Mouse (Mus musculus) hindbrain, embryonic 13.5 days (tissue): ENCODE data around the gene Brpf3. TPM values are rescaled to one million over a fixed set of nuclear protein-coding genes. Genes with fewer than 3 reads are reported as not detected.

Experiments used
- ATAC-seq: fragments of 200-750 bp; cut with Nextera tagmentation; 2 replicates; pipeline ENCODE4 v1.8.0; 2017; ENCODE audit warnings: moderate TSS enrichment; ENCODE audit not compliant: low FRiP score
- H3K27ac ChIP-seq: fragments of 300-500 bp; sonication (generic); 2 replicates; pipeline ENCODE4 v1.5.1; 2015; ENCODE audit warnings: inconsistent platforms, mild to moderate bottlenecking, moderate library complexity
- H3K27me3 ChIP-seq: fragments of 300-500 bp; sonication (generic); 2 replicates; pipeline ENCODE4 v1.6.1; 2015; ENCODE audit warnings: mild to moderate bottlenecking, inconsistent platforms
- H3K36me3 ChIP-seq: fragments of 300-500 bp; sonication (generic); 2 replicates; pipeline ENCODE4 v1.6.1; 2015; ENCODE audit warnings: mild to moderate bottlenecking, inconsistent platforms
- H3K4me1 ChIP-seq: fragments of 300-500 bp; sonication (generic); replicated peaks from 2 replicates; pipeline ENCODE4 v1.6.1; 2015; ENCODE audit warnings: inconsistent platforms
- H3K4me2 ChIP-seq: fragments of 300-500 bp; sonication (generic); 2 replicates; pipeline ENCODE4 v1.6.1; 2015; ENCODE audit warnings: inconsistent platforms, mild to moderate bottlenecking, moderate library complexity
- H3K4me3 ChIP-seq: fragments of 300-500 bp; sonication (generic); 2 replicates; pipeline ENCODE4 v1.5.1; 2015; ENCODE audit warnings: mild to moderate bottlenecking, inconsistent platforms
- H3K9ac ChIP-seq: fragments of 300-500 bp; sonication (generic); 2 replicates; pipeline ENCODE4 v1.6.1; 2015; ENCODE audit warnings: mild to moderate bottlenecking, inconsistent platforms
- H3K9me3 ChIP-seq: fragments of 300-500 bp; sonication (generic); 2 replicates; pipeline ENCODE4 v1.6.1; 2016; ENCODE audit warnings: inconsistent platforms
- WGBS: fragments of 180-500 bp; shearing (Covaris S2); methylation state at CpG from one replicate; pipeline ENCODE4 v1.1.7; 2015; 5-methylcytosine and 5-hydroxymethylcytosine counted together
- polyA plus RNA-seq: library from polyadenylated mRNA; unstranded; fragments of >200 nt; fragmentation: Nextera tagmentation; extraction: Ambion mirVana; gene quantifications from 2 replicates; pipeline ENCODE4 v1.2.1, GENCODE M21; 2015

Gene Brpf3
- polyA plus RNA-seq, 1 experiment from 2014 or later, result 9.7 TPM

GRCm38 (mm10) chr17:28846974-28847617 is 46.2 kb downstream of the Brpf3 start:
- no peaks in the 10 kb centered on the region for H3K9me3 ChIP-seq
- H3K4me3 ChIP-seq, result no peak overlapping the region
- no peak overlapping the region for H3K4me2 ChIP-seq
- no peaks in the 10 kb centered on the region for H3K27me3 ChIP-seq
- H3K9ac ChIP-seq, result no peak overlapping the region
- no peak overlapping the region for H3K27ac ChIP-seq
- no peak for ATAC-seq
- no peaks in the 10 kb centered on the region for H3K36me3 ChIP-seq
- 78% methylated on average over 11 of the region's 11 CpGs for WGBS
- no peaks in the 10 kb centered on the region for H3K4me1 ChIP-seq

DNA sequence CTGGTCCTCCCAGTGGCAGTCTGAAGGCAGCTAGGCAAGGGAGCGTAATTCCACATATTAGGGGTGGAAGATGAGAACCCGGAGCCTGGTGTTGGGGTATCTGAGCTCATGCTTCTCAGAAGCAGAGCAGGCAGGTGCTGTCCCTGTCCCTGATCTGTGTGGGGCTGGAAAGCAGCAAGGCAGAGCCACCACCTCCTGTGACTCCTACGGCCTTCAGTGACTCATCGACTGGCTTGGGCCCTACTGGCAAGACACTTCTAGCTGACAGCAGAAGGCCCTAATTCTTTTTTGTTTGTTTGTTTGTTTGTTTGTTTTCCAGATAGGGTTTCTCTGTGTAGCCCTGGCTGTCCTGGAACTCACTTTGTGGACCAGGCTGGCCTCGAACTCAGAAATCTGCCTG is 49.6 kb downstream of the Brpf3 start:
- Histone ChIP-seq H3K27ac (no peak overlapping the region), H3K9me3 (no peaks in the 10 kb centered on the region), H3K4me2 (no peak overlapping the region), H3K27me3 (no peaks in the 10 kb centered on the region), H3K9ac (no peak overlapping the region), H3K4me3 (no peak overlapping the region), H3K4me1 (no peaks in the 10 kb centered on the region), H3K36me3 (no peaks in the 10 kb centered on the region)
- 100% methylated on average over 5 of the region's 5 CpGs for WGBS
- ATAC-seq, result no peak

- Histone ChIP-seq H3K27ac (no peak overlapping the region), H3K4me3 (no peak overlapping the region), H3K27me3 (no peaks in the 10 kb centered on the region), H3K36me3 (no peaks in the 10 kb centered on the region), H3K4me2 (no peak overlapping the region), H3K9me3 (peaks cover 8% of the 10 kb centered on the region), H3K9ac (no peak overlapping the region), H3K4me1 (no peaks in the 10 kb centered on the region)
- no peak for ATAC-seq
- 86% methylated on average over 7 of the region's 7 CpGs for WGBS
Measured at GRCm38 (mm10) chr17:28854377-28854776, 53.5 kb downstream of the Brpf3 start.

GRCm38 (mm10) chr17:28855166-28855885 is 54.4 kb downstream of the Brpf3 start:
- peaks cover 8% of the 10 kb centered on the region for H3K9me3 ChIP-seq
- no peaks in the 10 kb centered on the region for H3K27me3 ChIP-seq
- no peak overlapping the region for H3K9ac ChIP-seq
- no peak overlapping the region for H3K4me2 ChIP-seq
- no peak for ATAC-seq
- no peaks in the 10 kb centered on the region for H3K36me3 ChIP-seq
- no peak overlapping the region for H3K27ac ChIP-seq
- WGBS, result 83% methylated on average over 9 of the region's 9 CpGs
- H3K4me3 ChIP-seq, result no peak overlapping the region
- no peaks in the 10 kb centered on the region for H3K4me1 ChIP-seq

DNA sequence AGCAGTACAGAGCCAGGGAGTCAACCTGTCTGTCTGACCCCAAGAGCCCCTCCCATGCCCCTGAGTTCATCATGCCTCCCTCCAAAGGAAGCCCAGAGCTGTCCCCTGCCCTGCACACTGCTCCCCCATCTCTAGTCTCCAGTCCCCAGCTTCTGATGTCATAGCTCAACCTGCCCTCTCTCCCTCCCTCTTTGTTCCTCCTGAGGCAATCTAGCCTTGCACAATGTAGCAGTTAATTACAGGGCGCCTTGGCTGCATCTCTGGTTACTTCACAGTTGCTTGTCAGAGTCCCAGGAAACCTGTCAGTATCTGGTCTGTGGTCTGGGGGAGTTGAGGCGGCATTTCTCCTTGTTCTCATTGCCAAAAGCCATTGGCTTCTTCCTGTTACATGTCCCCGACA is 55.1 kb downstream of the Brpf3 start:
- no peak overlapping the region for H3K4me3 ChIP-seq
- H3K4me2 ChIP-seq, result no peak overlapping the region
- 76% methylated on average over 3 of the region's 3 CpGs for WGBS
- H3K27me3 ChIP-seq, result no peaks in the 10 kb centered on the region
- no peak overlapping the region for H3K27ac ChIP-seq
- ATAC-seq, result no peak
- no peaks in the 10 kb centered on the region for H3K36me3 ChIP-seq
- H3K4me1 ChIP-seq, result no peaks in the 10 kb centered on the region
- H3K9ac ChIP-seq, result no peak overlapping the region
- peaks cover 8% of the 10 kb centered on the region for H3K9me3 ChIP-seq

DNA sequence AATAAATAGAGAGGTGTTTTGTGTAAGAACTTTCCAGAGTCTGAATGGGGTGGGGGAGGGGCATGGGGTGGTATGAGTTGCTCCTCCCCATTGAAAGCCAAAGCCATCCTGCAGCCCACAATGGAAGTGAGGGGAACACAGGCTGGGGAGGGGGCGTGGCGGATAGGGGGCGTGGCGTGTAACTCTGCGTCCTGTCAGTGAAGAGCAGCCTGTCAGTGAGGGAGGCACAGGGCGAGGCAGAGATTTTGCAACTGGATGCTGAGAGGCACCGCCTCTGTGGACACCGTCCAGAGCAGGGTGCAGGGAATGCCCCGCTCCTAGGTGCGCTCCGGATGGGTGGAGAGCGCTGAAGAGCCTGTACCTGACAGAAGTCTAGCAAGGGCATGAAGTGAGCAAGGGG is 57.3 kb downstream of the Brpf3 start, which contains the start of gene Pnpla1:
TSS of gene Pnpla1 (plus strand) at position 207 of the 400 bp plus-strand sequence.
- ATAC-seq, result no peak
- H3K36me3 ChIP-seq, result no peaks in the 10 kb centered on the region
- H3K27ac ChIP-seq, result no peak within 1 kb of the TSS
- no peaks in the 10 kb centered on the region for H3K27me3 ChIP-seq
- WGBS, result 36% methylated on average over 12 of the region's 12 CpGs
- no peak within 1 kb of the TSS for H3K4me2 ChIP-seq
- H3K4me1 ChIP-seq, result no peaks in the 10 kb centered on the region
- no peak within 1 kb of the TSS for H3K4me3 ChIP-seq
- H3K9ac ChIP-seq, result no peak within 1 kb of the TSS
- peaks cover 8% of the 10 kb centered on the region for H3K9me3 ChIP-seq

DNA sequence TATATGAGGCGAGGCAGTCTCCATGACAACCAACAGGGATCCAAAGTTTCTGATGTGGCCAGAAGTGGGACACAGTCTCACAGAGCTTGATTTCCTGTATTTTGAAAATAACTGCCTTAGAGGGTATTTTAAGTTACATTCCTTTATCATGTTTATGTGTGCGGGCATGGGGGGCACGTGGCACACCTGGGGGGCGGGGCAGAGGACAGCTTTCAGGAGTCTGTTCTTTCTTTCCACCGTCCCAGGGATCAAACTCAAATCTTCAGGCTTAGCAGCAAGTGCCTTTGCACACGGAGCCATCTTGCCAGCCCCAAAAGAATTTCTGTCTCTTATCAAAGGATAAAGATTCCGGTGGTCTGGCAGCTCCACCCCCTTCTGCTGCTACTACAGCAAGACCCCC is 63.0 kb downstream of the Brpf3 start:
- H3K36me3 ChIP-seq, result no peaks in the 10 kb centered on the region
- no peak overlapping the region for H3K4me2 ChIP-seq
- ATAC-seq, result no peak
- peaks cover 5% of the 10 kb centered on the region for H3K4me1 ChIP-seq
- H3K9me3 ChIP-seq, result no peaks in the 10 kb centered on the region
- WGBS, result 84% methylated on average over 7 of the region's 7 CpGs
- H3K4me3 ChIP-seq, result no peak overlapping the region
- H3K27me3 ChIP-seq, result no peaks in the 10 kb centered on the region
- no peak overlapping the region for H3K9ac ChIP-seq
- no peak overlapping the region for H3K27ac ChIP-seq

DNA sequence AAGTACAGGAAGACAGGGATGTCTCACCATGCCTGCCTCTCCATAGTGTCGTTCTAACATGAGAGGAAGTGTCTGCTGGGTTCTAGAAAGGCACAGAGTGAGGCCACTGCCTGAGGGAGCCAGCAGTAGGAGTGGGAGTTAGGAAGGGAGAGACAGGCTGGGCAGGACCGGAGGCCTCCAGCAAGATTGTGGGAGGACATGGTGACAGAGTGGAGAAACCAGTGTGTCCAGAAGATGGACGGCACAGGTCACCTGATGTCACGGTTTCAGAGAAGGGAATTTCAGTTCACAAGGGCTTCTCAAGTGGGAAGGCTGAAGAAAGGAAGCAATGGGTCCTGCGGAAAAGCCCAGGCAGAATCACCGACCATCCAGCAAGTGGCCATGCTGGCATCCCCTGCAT is 63.6 kb downstream of the Brpf3 start:
- H3K9ac ChIP-seq, result no peak overlapping the region
- no peak overlapping the region for H3K4me3 ChIP-seq
- H3K36me3 ChIP-seq, result no peaks in the 10 kb centered on the region
- H3K4me2 ChIP-seq, result no peak overlapping the region
- 81% methylated on average over 6 of the region's 6 CpGs for WGBS
- ATAC-seq, result no peak
- H3K9me3 ChIP-seq, result no peaks in the 10 kb centered on the region
- peaks cover 11% of the 10 kb centered on the region for H3K4me1 ChIP-seq
- no peak overlapping the region for H3K27ac ChIP-seq
- no peaks in the 10 kb centered on the region for H3K27me3 ChIP-seq

DNA sequence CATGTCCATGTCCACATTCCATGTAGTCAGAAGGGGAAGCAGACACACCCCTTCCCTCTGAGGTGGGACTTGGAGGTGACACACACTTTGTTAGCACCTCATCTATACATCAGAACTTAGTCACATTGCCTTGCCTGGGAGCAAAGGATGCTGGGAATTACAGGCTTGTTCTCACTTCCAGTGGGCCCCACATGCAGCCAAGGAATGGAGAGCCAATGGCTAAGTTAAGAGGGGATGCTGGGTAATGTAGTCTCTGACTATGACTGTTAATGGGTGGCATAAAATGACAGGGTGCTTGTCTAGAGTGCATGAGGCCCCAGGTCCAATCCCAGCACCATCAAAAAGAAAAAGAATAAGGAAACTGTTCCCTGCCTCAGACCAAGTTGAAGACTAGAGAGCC is 66.0 kb downstream of the Brpf3 start:
- H3K4me2 ChIP-seq, result no peak overlapping the region

GRCm38 (mm10) chr17:28867381-28867780 is 66.5 kb downstream of the Brpf3 start:
- Histone ChIP-seq H3K4me2 (no peak overlapping the region), H3K9me3 (no peaks in the 10 kb centered on the region), H3K27ac (no peak overlapping the region), H3K9ac (no peak overlapping the region), H3K27me3 (no peaks in the 10 kb centered on the region), H3K4me1 (peaks cover 22% of the 10 kb centered on the region), H3K36me3 (no peaks in the 10 kb centered on the region), H3K4me3 (no peak overlapping the region)
- 89% methylated on average over 4 of the region's 4 CpGs for WGBS
- ATAC-seq, result no peak

More for the DNA sequence above, 66.0 kb downstream of the Brpf3 start:
- ATAC-seq, result no peak
- H3K9me3 ChIP-seq, result no peaks in the 10 kb centered on the region
- H3K36me3 ChIP-seq, result no peaks in the 10 kb centered on the region
- no peaks in the 10 kb centered on the region for H3K27me3 ChIP-seq
- no peak overlapping the region for H3K4me3 ChIP-seq
- H3K27ac ChIP-seq, result no peak overlapping the region
- H3K4me1 ChIP-seq, result peaks cover 22% of the 10 kb centered on the region
- H3K9ac ChIP-seq, result no peak overlapping the region

- no peaks in the 10 kb centered on the region for H3K36me3 ChIP-seq
- H3K4me3 ChIP-seq, result no peak overlapping the region
- H3K27me3 ChIP-seq, result no peaks in the 10 kb centered on the region
- 46% methylated on average over 9 of the region's 9 CpGs for WGBS
- peak; percentile 96 for ATAC-seq
- H3K9ac ChIP-seq, result no peak overlapping the region
- peak overlapping the region; percentile 13; the same call in 1 of the 2 replicates for H3K4me2 ChIP-seq
- H3K9me3 ChIP-seq, result no peaks in the 10 kb centered on the region
- H3K4me1 ChIP-seq, result peaks cover 22% of the 10 kb centered on the region
- H3K27ac ChIP-seq, result peak overlapping the region; percentile 92
Measured at GRCm38 (mm10) chr17:28869412-28870110, 68.7 kb downstream of the Brpf3 start.

DNA sequence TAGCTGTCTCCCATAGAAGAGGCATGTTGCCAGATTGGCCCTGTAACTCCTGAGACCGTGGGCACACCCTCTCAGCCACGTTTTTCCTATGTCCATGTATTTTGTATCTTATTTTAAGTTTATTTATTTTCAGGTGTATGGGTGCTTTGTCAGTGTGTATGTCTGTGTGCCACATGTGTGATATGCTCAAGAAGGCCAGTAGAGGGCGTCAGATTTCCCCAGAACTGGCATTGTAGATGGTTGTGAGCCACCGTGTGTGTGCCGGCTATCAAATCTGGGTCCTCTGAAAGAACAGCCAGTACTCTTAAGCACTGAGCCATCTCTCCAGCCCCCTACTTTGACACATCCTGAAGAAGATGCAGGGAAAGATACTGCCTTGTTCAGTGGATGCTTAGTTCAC is 69.5 kb downstream of the Brpf3 start:
- no peaks in the 10 kb centered on the region for H3K9me3 ChIP-seq
- peak overlapping the region; percentile 92 for H3K27ac ChIP-seq
- 66% methylated on average over 5 of the region's 5 CpGs for WGBS
- ATAC-seq, result no peak
- H3K4me1 ChIP-seq, result peaks cover 22% of the 10 kb centered on the region
- H3K27me3 ChIP-seq, result no peaks in the 10 kb centered on the region
- H3K36me3 ChIP-seq, result no peaks in the 10 kb centered on the region
- H3K4me2 ChIP-seq, result no peak overlapping the region
- no peak overlapping the region for H3K4me3 ChIP-seq
- no peak overlapping the region for H3K9ac ChIP-seq
